Mouse (Mus musculus): ENCODE results near the gene Nrbp1. TPM values are rescaled to one million over a fixed set of nuclear protein-coding genes. Genes with fewer than 3 reads are reported as not detected.

The Nrbp1 gene
- polyA plus RNA-seq, 1 experiment from 2014 or later: 140 TPM

GRCm38 (mm10) chr5:31197072-31197471 is 43.6 kb upstream of the Nrbp1 start:
- no peaks in the 10 kb centered on the region for H3K9me3 ChIP-seq (ENCODE audit: control insufficient read depth, low read length)
- no peak overlapping the region for H3K4me3 ChIP-seq (ENCODE audit: low read length)
- H3K27ac ChIP-seq (ENCODE audit: low read length): no peak overlapping the region
- no peak overlapping the region for H3K9ac ChIP-seq (ENCODE audit: low read depth, low read length)
- no peak overlapping the region for H3K4me2 ChIP-seq (ENCODE audit: low read depth, low read length)
- 91% methylated on average over 12 of the region's 12 CpGs for WGBS
- H3K27me3 ChIP-seq (replicated peaks; ENCODE audit: control insufficient read depth, insufficient read depth, low read length): no peaks in the 10 kb centered on the region
- H3K36me3 ChIP-seq (ENCODE audit: control insufficient read depth, insufficient read depth, low read length): peaks cover 44% of the 10 kb centered on the region
- H3K4me1 ChIP-seq (ENCODE audit: control insufficient read depth, insufficient read depth, low read length): peaks cover 14% of the 10 kb centered on the region
- ATAC-seq: no peak

DNA sequence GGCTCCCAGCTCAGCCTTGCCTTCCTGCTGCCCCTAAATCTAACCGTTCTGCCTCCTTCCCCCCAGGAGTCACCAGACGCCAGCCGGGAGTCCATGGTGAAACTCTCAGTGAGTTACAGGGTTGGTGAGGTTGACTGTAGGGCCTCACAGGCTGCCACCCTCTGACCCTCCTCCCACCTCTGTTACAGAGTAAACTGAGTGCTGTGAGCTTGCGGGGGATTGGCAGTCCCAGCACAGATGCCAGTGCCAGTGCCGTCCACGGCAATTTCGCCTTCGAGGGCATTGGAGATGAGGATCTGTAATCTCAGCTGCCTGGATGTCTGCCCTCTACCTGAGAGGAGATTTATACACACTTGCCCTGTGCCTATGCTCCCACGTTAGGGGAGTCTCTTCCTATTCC is 42.5 kb upstream of the Nrbp1 start:
- peaks cover 16% of the 10 kb centered on the region for H3K4me1 ChIP-seq (ENCODE audit: control insufficient read depth, insufficient read depth, low read length)
- H3K9me3 ChIP-seq (ENCODE audit: control insufficient read depth, low read length): no peaks in the 10 kb centered on the region
- H3K36me3 ChIP-seq (ENCODE audit: control insufficient read depth, insufficient read depth, low read length): peaks cover 50% of the 10 kb centered on the region
- H3K9ac ChIP-seq (ENCODE audit: low read depth, low read length): no peak overlapping the region
- no peak overlapping the region for H3K27ac ChIP-seq (ENCODE audit: low read length)
- ATAC-seq: no peak
- no peaks in the 10 kb centered on the region for H3K27me3 ChIP-seq (replicated peaks; ENCODE audit: control insufficient read depth, insufficient read depth, low read length)
- no peak overlapping the region for H3K4me3 ChIP-seq (ENCODE audit: low read length)
- 76% methylated on average over 9 of the region's 9 CpGs for WGBS
- no peak overlapping the region for H3K4me2 ChIP-seq (ENCODE audit: low read depth, low read length)

- WGBS: 74% methylated on average over 5 of the region's 5 CpGs
- H3K9ac ChIP-seq (ENCODE audit: low read depth, low read length): no peak overlapping the region
- H3K36me3 ChIP-seq (ENCODE audit: control insufficient read depth, insufficient read depth, low read length): peaks cover 50% of the 10 kb centered on the region
- H3K27ac ChIP-seq (ENCODE audit: low read length): no peak overlapping the region
- peaks cover 16% of the 10 kb centered on the region for H3K4me1 ChIP-seq (ENCODE audit: control insufficient read depth, insufficient read depth, low read length)
- H3K4me3 ChIP-seq (ENCODE audit: low read length): no peak overlapping the region
- H3K9me3 ChIP-seq (ENCODE audit: control insufficient read depth, low read length): no peaks in the 10 kb centered on the region
- ATAC-seq: no peak
- no peak overlapping the region for H3K4me2 ChIP-seq (ENCODE audit: low read depth, low read length)
- no peaks in the 10 kb centered on the region for H3K27me3 ChIP-seq (replicated peaks; ENCODE audit: control insufficient read depth, insufficient read depth, low read length)
These were observed 41.9 kb upstream of the Nrbp1 start for GRCm38 (mm10) chr5:31198616-31199320.

DNA sequence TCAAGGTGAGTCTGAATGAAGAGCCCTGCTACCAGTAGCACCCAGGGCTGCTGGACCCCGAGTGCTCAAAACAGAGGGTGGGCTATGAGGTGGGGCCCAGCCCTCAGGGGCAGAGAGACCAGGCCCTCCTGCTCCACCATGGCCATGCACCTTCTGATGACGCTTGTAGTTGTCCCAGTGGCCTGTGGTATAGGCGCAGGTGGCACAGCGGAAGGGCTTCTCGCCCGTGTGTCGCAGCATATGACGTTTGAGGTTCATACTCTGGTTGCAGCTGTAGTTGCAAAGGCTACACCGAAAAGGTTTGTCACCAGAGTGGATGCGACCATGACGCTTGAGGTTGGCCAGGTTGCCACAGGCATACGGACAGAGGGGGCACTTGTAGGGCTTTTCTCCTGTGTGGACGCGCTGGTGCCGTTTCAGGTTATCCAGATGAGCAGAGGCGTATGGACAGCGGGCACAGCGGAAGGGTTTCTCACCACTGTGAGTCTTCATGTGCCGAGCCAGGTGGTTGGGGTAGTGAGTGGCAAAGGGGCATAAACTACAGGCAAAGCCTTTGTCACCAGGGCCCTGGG is 41.3 kb upstream of the Nrbp1 start:
- peaks cover 50% of the 10 kb centered on the region for H3K36me3 ChIP-seq (ENCODE audit: control insufficient read depth, insufficient read depth, low read length)
- no peak overlapping the region for H3K9ac ChIP-seq (ENCODE audit: low read depth, low read length)
- H3K27ac ChIP-seq (ENCODE audit: low read length): no peak overlapping the region
- 87% methylated on average over 19 of the region's 19 CpGs for WGBS
- H3K27me3 ChIP-seq (replicated peaks; ENCODE audit: control insufficient read depth, insufficient read depth, low read length): no peaks in the 10 kb centered on the region
- H3K9me3 ChIP-seq (ENCODE audit: control insufficient read depth, low read length): no peaks in the 10 kb centered on the region
- H3K4me3 ChIP-seq (ENCODE audit: low read length): no peak overlapping the region
- no peak for ATAC-seq
- H3K4me1 ChIP-seq (ENCODE audit: control insufficient read depth, insufficient read depth, low read length): peaks cover 12% of the 10 kb centered on the region
- H3K4me2 ChIP-seq (ENCODE audit: low read depth, low read length): no peak overlapping the region

- Histone ChIP-seq H3K9ac (ENCODE audit: low read depth, low read length) (no peak overlapping the region), H3K4me3 (ENCODE audit: low read length) (no peak overlapping the region), H3K36me3 (ENCODE audit: control insufficient read depth, insufficient read depth, low read length) (peaks cover 51% of the 10 kb centered on the region), H3K27me3 (replicated peaks; ENCODE audit: control insufficient read depth, insufficient read depth, low read length) (no peaks in the 10 kb centered on the region), H3K4me2 (ENCODE audit: low read depth, low read length) (no peak overlapping the region), H3K9me3 (ENCODE audit: control insufficient read depth, low read length) (no peaks in the 10 kb centered on the region), H3K4me1 (ENCODE audit: control insufficient read depth, insufficient read depth, low read length) (peaks cover 8% of the 10 kb centered on the region; the same call in 1 of the 2 replicates), H3K27ac (ENCODE audit: low read length) (no peak overlapping the region)
- no peak for ATAC-seq
- 82% methylated on average over 9 of the region's 9 CpGs for WGBS
These were observed 40.8 kb upstream of the Nrbp1 start for GRCm38 (mm10) chr5:31199893-31200292.

- WGBS: 88% methylated on average over 27 of the region's 27 CpGs
- Histone ChIP-seq H3K9ac (ENCODE audit: low read depth, low read length) (no peak overlapping the region), H3K36me3 (ENCODE audit: control insufficient read depth, insufficient read depth, low read length) (peaks cover 55% of the 10 kb centered on the region), H3K27me3 (replicated peaks; ENCODE audit: control insufficient read depth, insufficient read depth, low read length) (no peaks in the 10 kb centered on the region), H3K9me3 (ENCODE audit: control insufficient read depth, low read length) (no peaks in the 10 kb centered on the region), H3K4me2 (ENCODE audit: low read depth, low read length) (0 out of 2 replicates have a peak overlapping the region, but pooled peaks have one; percentile 66), H3K4me1 (ENCODE audit: control insufficient read depth, insufficient read depth, low read length) (peaks cover 4% of the 10 kb centered on the region; the same call in 1 of the 2 replicates), H3K27ac (ENCODE audit: low read length) (no peak overlapping the region), H3K4me3 (ENCODE audit: low read length) (no peak overlapping the region)
- no peak for ATAC-seq
These were observed 40.3 kb upstream of the Nrbp1 start for GRCm38 (mm10) chr5:31200327-31200768.

DNA sequence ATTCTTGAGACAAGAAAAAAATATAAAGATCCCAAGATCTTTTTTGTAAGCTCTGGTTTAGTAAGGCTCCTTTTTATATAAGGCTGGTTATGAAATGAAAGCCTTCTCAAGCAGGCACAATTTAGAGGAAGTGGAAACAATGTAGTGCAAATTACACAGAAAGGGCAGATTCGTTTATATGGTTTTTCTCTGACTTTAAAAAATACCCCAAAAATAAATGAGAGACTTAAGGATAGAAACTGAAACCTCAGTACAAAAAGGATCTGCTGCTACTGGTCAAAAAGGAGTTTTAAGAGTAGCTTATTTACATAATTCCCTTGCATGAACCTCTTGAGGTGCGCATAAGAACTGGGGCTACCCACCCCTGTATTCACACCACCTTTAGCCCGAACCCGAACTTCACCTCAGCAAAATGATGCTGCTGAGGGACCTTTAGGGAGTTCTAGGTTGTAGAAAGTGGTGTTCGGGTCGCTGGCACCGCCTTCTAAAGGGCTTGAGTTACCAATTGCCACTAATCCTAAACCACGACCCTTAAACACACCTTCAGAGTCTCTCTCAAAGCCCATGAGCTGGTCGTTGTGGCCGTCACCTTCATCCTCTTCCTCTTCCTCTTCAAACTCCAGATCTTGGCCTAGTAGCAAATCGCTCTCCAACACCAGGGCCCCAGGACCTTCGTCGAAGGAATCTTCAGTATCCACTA is 39.5 kb upstream of the Nrbp1 start:
- ATAC-seq: no peak
- no peaks in the 10 kb centered on the region for H3K27me3 ChIP-seq (replicated peaks; ENCODE audit: control insufficient read depth, insufficient read depth, low read length)
- 13% methylated on average over 13 of the region's 13 CpGs for WGBS
- peak overlapping the region; percentile 91 for H3K9ac ChIP-seq (ENCODE audit: low read depth, low read length)
- peak overlapping the region; percentile 66 for H3K4me2 ChIP-seq (ENCODE audit: low read depth, low read length)
- H3K4me3 ChIP-seq (ENCODE audit: low read length): peak overlapping the region; percentile 79
- peak overlapping the region; percentile 83 for H3K27ac ChIP-seq (ENCODE audit: low read length)
- H3K9me3 ChIP-seq (ENCODE audit: control insufficient read depth, low read length): no peaks in the 10 kb centered on the region
- peaks cover 4% of the 10 kb centered on the region; the same call in 1 of the 2 replicates for H3K4me1 ChIP-seq (ENCODE audit: control insufficient read depth, insufficient read depth, low read length)
- peaks cover 53% of the 10 kb centered on the region for H3K36me3 ChIP-seq (ENCODE audit: control insufficient read depth, insufficient read depth, low read length)

- under 1% methylated on average over 53 of the region's 53 CpGs for WGBS
- Histone ChIP-seq H3K27ac (ENCODE audit: low read length) (peak within 1 kb of the TSS; percentile 83), H3K27me3 (replicated peaks; ENCODE audit: control insufficient read depth, insufficient read depth, low read length) (no peaks in the 10 kb centered on the region), H3K4me3 (ENCODE audit: low read length) (peak within 1 kb of the TSS; percentile 79), H3K36me3 (ENCODE audit: control insufficient read depth, insufficient read depth, low read length) (peaks cover 48% of the 10 kb centered on the region), H3K9me3 (ENCODE audit: control insufficient read depth, low read length) (no peaks in the 10 kb centered on the region), H3K9ac (ENCODE audit: low read depth, low read length) (peak within 1 kb of the TSS; percentile 91), H3K4me2 (ENCODE audit: low read depth, low read length) (peak within 1 kb of the TSS; percentile 66), H3K4me1 (ENCODE audit: control insufficient read depth, insufficient read depth, low read length) (peaks cover 4% of the 10 kb centered on the region; the same call in 1 of the 2 replicates)
- ATAC-seq: peak; percentile 98
These were observed 38.7 kb upstream of the Nrbp1 start, which contains the start of gene Zfp513 for GRCm38 (mm10) chr5:31201742-31202590. TSS of gene Zfp513 (minus strand) at chr5:31202303.
